ENCODE assay signal across 33 mouse cellular contexts in genomic region chr2:148004554-148005521, GRCm38 (mm10). TPM values are rescaled to one million over a fixed set of nuclear protein-coding genes. Genes with fewer than 3 reads are reported as not detected.
DNase-seq lines count a peak whose midpoint lies in the region; ATAC-seq lines count a peak whose summit lies in the region.
"Had no signal": no experiment of that assay in that cellular context is flagged by ENCODE, and none has a peak within 500 bp of the region (broad histone marks: within the 10 kb centered on the region; RNA-seq: fewer than 3 reads in every experiment).

No protein-coding gene starts in this region.

- H3K4me2 ChIP-seq in kidney, embryonic 15.5 days = no peak overlapping the region
- H3K4me2 ChIP-seq in midbrain, embryonic 11.5 days = no peak overlapping the region
- H3K4me2 ChIP-seq in midbrain, embryonic 16.5 days (ENCODE audit: low read length) = no peak overlapping the region
- no peak overlapping the region for H3K4me2 ChIP-seq in stomach, embryonic 15.5 days
- H3K4me2 ChIP-seq in forebrain, embryonic 11.5 days (ENCODE audit: low read depth, low read length, severe bottlenecking) = no peak overlapping the region
- H3K4me2 ChIP-seq: heart, embryonic 12.5 days; liver, embryonic 13.5 days; neural tube, embryonic 12.5 days had no signal

- no peak overlapping the region for H3K9ac ChIP-seq in kidney, embryonic 15.5 days
- H3K9ac ChIP-seq in midbrain, embryonic 11.5 days (ENCODE audit: low read length) = no peak overlapping the region
- no peak overlapping the region for H3K9ac ChIP-seq in midbrain, embryonic 16.5 days (ENCODE audit: low read depth, low read length)
- no peak overlapping the region for H3K9ac ChIP-seq in stomach, embryonic 15.5 days
- no peak overlapping the region for H3K9ac ChIP-seq in forebrain, embryonic 11.5 days (ENCODE audit: low read length)
- H3K9ac ChIP-seq: heart, embryonic 12.5 days; liver, embryonic 13.5 days; neural tube, embryonic 12.5 days had no signal

- H3K9me3 ChIP-seq in kidney, embryonic 15.5 days (replicated peaks) = no peaks in the 10 kb centered on the region
- no peaks in the 10 kb centered on the region for H3K9me3 ChIP-seq in midbrain, embryonic 11.5 days (ENCODE audit: control insufficient read depth, low read length)
- H3K9me3 ChIP-seq in midbrain, embryonic 16.5 days (replicated peaks; ENCODE audit: control insufficient read depth, low read length, poor library complexity, severe bottlenecking) = no peaks in the 10 kb centered on the region
- no peaks in the 10 kb centered on the region for H3K9me3 ChIP-seq in stomach, embryonic 15.5 days
- no peaks in the 10 kb centered on the region for H3K9me3 ChIP-seq in forebrain, embryonic 11.5 days (ENCODE audit: control insufficient read depth, low read length)
- H3K9me3 ChIP-seq: heart, embryonic 12.5 days; hindbrain, embryonic 10.5 days; liver, embryonic 13.5 days; megakaryocyte, embryonic 14.5 days; neural tube, embryonic 12.5 days had no signal

- no peaks in the 10 kb centered on the region for H3K36me3 ChIP-seq in kidney, embryonic 15.5 days
- H3K36me3 ChIP-seq in midbrain, embryonic 11.5 days (ENCODE audit: control insufficient read depth, insufficient read depth, low read length) = no peaks in the 10 kb centered on the region
- H3K36me3 ChIP-seq in midbrain, embryonic 16.5 days (ENCODE audit: control insufficient read depth, insufficient read depth, low read length) = no peaks in the 10 kb centered on the region
- H3K36me3 ChIP-seq in stomach, embryonic 15.5 days = no peaks in the 10 kb centered on the region
- no peaks in the 10 kb centered on the region for H3K36me3 ChIP-seq in forebrain, embryonic 11.5 days (ENCODE audit: control insufficient read depth, insufficient read depth, low read length)
- H3K36me3 ChIP-seq: G1E; heart, embryonic 12.5 days; hindbrain, embryonic 10.5 days; liver, embryonic 13.5 days; neural tube, embryonic 12.5 days had no signal

- WGBS in kidney, embryonic 15.5 days = 56% methylated on average over 7 of the region's 7 CpGs
- WGBS in midbrain, embryonic 11.5 days = 67% methylated on average over 7 of the region's 7 CpGs
- 73% methylated on average over 7 of the region's 7 CpGs for WGBS in midbrain, embryonic 16.5 days
- 36% methylated on average over 7 of the region's 7 CpGs for WGBS in stomach, embryonic 15.5 days
- WGBS in forebrain, embryonic 11.5 days = 65% methylated on average over 7 of the region's 7 CpGs

- no peaks in the 10 kb centered on the region for H3K27me3 ChIP-seq in kidney, embryonic 15.5 days
- no peaks in the 10 kb centered on the region for H3K27me3 ChIP-seq in midbrain, embryonic 11.5 days (ENCODE audit: control insufficient read depth, insufficient read depth, low read length)
- no peaks in the 10 kb centered on the region; the same call in 1 of the 2 replicates for H3K27me3 ChIP-seq in midbrain, embryonic 16.5 days (ENCODE audit: control insufficient read depth, insufficient read depth, low read depth, low read length)
- H3K27me3 ChIP-seq in stomach, embryonic 15.5 days (replicated peaks) = no peaks in the 10 kb centered on the region
- H3K27me3 ChIP-seq in forebrain, embryonic 11.5 days (ENCODE audit: control insufficient read depth, insufficient read depth, low read length) = no peaks in the 10 kb centered on the region
- H3K27me3 ChIP-seq: CH12.LX; heart, embryonic 12.5 days; liver, embryonic 13.5 days; megakaryocyte, embryonic 14.5 days; neural tube, embryonic 12.5 days had no signal

- ATAC-seq in kidney, embryonic 15.5 days (replicated peaks; ENCODE audit: low FRiP score) = 0 out of 2 replicates have a peak, but pooled peaks have one; percentile 43
- ATAC-seq in midbrain, embryonic 11.5 days (ENCODE audit: low FRiP score) = no peak
- no peak for ATAC-seq in midbrain, embryonic 16.5 days
- ATAC-seq in stomach, embryonic 15.5 days (ENCODE audit: insufficient read depth, low FRiP score, low read depth) = peak; percentile 77
- no peak for ATAC-seq in forebrain, embryonic 11.5 days (replicated peaks; ENCODE audit: low FRiP score)
- ATAC-seq: forebrain, embryonic 14.5 days; hindbrain, embryonic 16.5 days; Patski had no signal

- no peak overlapping the region for H3K27ac ChIP-seq in kidney, embryonic 15.5 days
- no peak overlapping the region for H3K27ac ChIP-seq in midbrain, embryonic 11.5 days (ENCODE audit: low read depth, low read length)
- no peak overlapping the region for H3K27ac ChIP-seq in midbrain, embryonic 16.5 days (ENCODE audit: low read length)
- peak overlapping the region; percentile 79 for H3K27ac ChIP-seq in stomach, embryonic 15.5 days
- H3K27ac ChIP-seq in forebrain, embryonic 11.5 days (ENCODE audit: low read depth, low read length) = no peak overlapping the region
- H3K27ac ChIP-seq: hindbrain, embryonic 10.5 days; liver, embryonic 13.5 days; neural tube, embryonic 12.5 days had no signal

- no peaks in the 10 kb centered on the region for H3K4me1 ChIP-seq in kidney, embryonic 15.5 days
- no peaks in the 10 kb centered on the region for H3K4me1 ChIP-seq in midbrain, embryonic 11.5 days (ENCODE audit: control insufficient read depth, insufficient read depth, low read length)
- no peaks in the 10 kb centered on the region for H3K4me1 ChIP-seq in midbrain, embryonic 16.5 days (ENCODE audit: control insufficient read depth, insufficient read depth, low read length)
- H3K4me1 ChIP-seq in stomach, embryonic 15.5 days = no peaks in the 10 kb centered on the region
- H3K4me1 ChIP-seq in forebrain, embryonic 11.5 days (replicated peaks; ENCODE audit: control insufficient read depth, insufficient read depth, low read length) = no peaks in the 10 kb centered on the region
- H3K4me1 ChIP-seq: heart, embryonic 12.5 days; hindbrain, embryonic 10.5 days; liver, embryonic 13.5 days; megakaryocyte, embryonic 14.5 days; neural tube, embryonic 12.5 days had no signal

- no peak overlapping the region for H3K4me3 ChIP-seq in kidney, embryonic 15.5 days (replicated peaks)
- no peak overlapping the region for H3K4me3 ChIP-seq in midbrain, embryonic 11.5 days (ENCODE audit: low read depth, low read length)
- H3K4me3 ChIP-seq in midbrain, embryonic 16.5 days (ENCODE audit: low read depth, low read length) = no peak overlapping the region
- H3K4me3 ChIP-seq in stomach, embryonic 15.5 days (replicated peaks) = no peak overlapping the region
- H3K4me3 ChIP-seq in forebrain, embryonic 11.5 days (ENCODE audit: low read depth, low read length) = no peak overlapping the region
- H3K4me3 ChIP-seq: heart, embryonic 12.5 days; hindbrain, embryonic 10.5 days; liver, embryonic 13.5 days; megakaryocyte, embryonic 14.5 days; neural tube, embryonic 12.5 days had no signal

- DNase-seq in kidney, postnatal 10 days = no peak
- peak; percentile 47 for DNase-seq in midbrain, embryonic 11.5 days (ENCODE audit: low spot score, missing footprints)
- DNase-seq in forebrain, embryonic 11.5 days (ENCODE audit: low spot score) = no peak
- no peak for DNase-seq in gastrocnemius, postnatal 25 days
- DNase-seq: B cell, adult 2 months; cerebellum, adult 11-12 months; heart, postnatal 10 days; kidney, adult 18-20 months; kidney, postnatal 4 days; layer of hippocampus, adult 9-11 months; liver, embryonic 13.5 days; lung, postnatal 14 days; midbrain, embryonic 14.5 days; retina, postnatal 1 day; right cerebral cortex, postnatal 4 days had no signal

RNA-seq across cellular contexts. Expression of gene Foxa2, which starts 41.9 kb away (rescaled TPM):
- 0.17 and 0.58 TPM in 2 replicates for polyA plus RNA-seq in kidney, embryonic 15.5 days (2015; fragmentation: Nextera tagmentation; extraction: Ambion mirVana)
- polyA plus RNA-seq in midbrain, embryonic 11.5 days (2014; fragmentation: Nextera tagmentation; extraction: Ambion mirVana) = 15.1 and 17.9 TPM in 2 replicates
- polyA plus RNA-seq in midbrain, embryonic 16.5 days (2015; fragmentation: Nextera tagmentation; extraction: Ambion mirVana) = 1.9 and 4.1 TPM in 2 replicates
- polyA plus RNA-seq in stomach, embryonic 15.5 days (2015; fragmentation: Nextera tagmentation; extraction: Ambion mirVana) = 13.0 and 18.4 TPM in 2 replicates
- 0.15 and 0.69 TPM in 2 replicates for polyA plus RNA-seq in forebrain, embryonic 11.5 days (2014; fragmentation: Nextera tagmentation; extraction: Ambion mirVana)
- total RNA-seq in gastrocnemius, postnatal 25 days (2021) = not detected
- total RNA-seq: adrenal gland, adult 18-20 months; CH12.LX; gastrocnemius, adult 8-10 months; granulocyte monocyte progenitor cell, adult 5-6 weeks; heart, postnatal 10 days; left cerebral cortex, adult 18-20 months; left cerebral cortex, postnatal 36 days had no signal
- polyA plus RNA-seq: cortical plate, adult 2 months; G1E had no signal

Comparison
In these comparisons a context has a peak if more than half of its experiments do, and no peak if none do; other contexts are left out.
1. ATAC-seq: peak in kidney, embryonic 15.5 days (single experiment) and stomach, embryonic 15.5 days (single experiment); none in midbrain, embryonic 11.5 days (single experiment), midbrain, embryonic 16.5 days (single experiment) and forebrain, embryonic 11.5 days (single experiment).